Mouse (Mus musculus): ENCODE results near the gene Osbp2. TPM values are rescaled to one million over a fixed set of nuclear protein-coding genes. Genes with fewer than 3 reads are reported as not detected.

Gene Osbp2
- polyA plus RNA-seq, 1 experiment from 2014 or later = 2.1 TPM

DNA sequence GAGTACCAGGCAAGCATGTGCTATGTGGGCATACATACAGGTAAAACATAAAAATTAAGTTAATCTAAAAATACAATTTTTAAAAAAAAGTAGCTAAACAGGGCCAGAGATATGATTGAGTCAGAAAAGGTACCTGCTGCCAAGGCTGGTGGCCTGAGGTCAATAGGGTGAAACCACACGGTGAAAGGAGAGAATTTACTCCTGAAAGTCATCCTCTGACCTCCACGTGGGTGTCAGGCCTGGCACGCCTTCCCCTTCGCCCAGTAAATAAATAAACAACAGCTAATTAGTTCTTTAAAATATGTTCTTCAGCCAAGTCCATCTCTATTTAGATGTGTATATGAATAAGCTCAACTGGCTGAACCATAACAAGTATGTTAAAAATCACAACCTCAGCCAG, 3.3 kb downstream of the Osbp2 start:
- 67% methylated on average over 4 of the region's 4 CpGs for WGBS
- 0 out of 2 replicates have a peak, but pooled peaks cover 5% of the 10 kb centered on the region for H3K4me1 ChIP-seq

DNA sequence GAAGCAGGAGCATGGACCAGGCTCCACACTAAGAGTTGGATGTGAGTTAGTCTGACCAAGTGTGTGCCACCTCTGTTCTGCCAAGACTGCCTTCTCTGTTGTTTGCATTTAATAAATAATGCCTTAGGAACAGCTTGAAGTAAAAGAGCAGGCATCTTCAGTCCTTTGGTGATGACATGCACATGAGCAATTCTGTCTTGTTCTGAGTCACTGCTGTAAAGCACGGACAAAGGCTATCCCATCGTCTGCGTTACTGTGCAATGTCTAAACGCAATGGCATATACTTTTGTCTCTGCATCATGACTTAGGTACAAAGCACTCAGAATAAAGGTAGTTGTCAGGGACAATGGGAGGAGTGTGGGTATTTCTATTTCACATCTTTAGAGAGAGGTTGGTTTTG, 3.9 kb downstream of the Osbp2 start:
- no peak overlapping the region for H3K4me3 ChIP-seq
- no peaks in the 10 kb centered on the region for H3K36me3 ChIP-seq
- H3K4me2 ChIP-seq (replicated peaks) = no peak overlapping the region
- H3K27me3 ChIP-seq = peaks cover 27% of the 10 kb centered on the region
- H3K9me3 ChIP-seq = no peaks in the 10 kb centered on the region
- 95% methylated on average over 4 of the region's 4 CpGs for WGBS
- 0 out of 2 replicates have a peak, but pooled peaks cover 5% of the 10 kb centered on the region for H3K4me1 ChIP-seq
- H3K9ac ChIP-seq = no peak overlapping the region
- no peak for ATAC-seq (ENCODE audit: insufficient number of reproducible peaks, insufficient read depth, low FRiP score, low TSS enrichment)
- no peak overlapping the region for H3K27ac ChIP-seq

More for the DNA sequence above, 3.3 kb downstream of the Osbp2 start:
- peaks cover 27% of the 10 kb centered on the region for H3K27me3 ChIP-seq
- no peak overlapping the region for H3K9ac ChIP-seq
- H3K4me2 ChIP-seq (replicated peaks) = no peak overlapping the region
- no peaks in the 10 kb centered on the region for H3K36me3 ChIP-seq
- no peak overlapping the region for H3K27ac ChIP-seq
- no peak overlapping the region for H3K4me3 ChIP-seq
- H3K9me3 ChIP-seq = no peaks in the 10 kb centered on the region
- ATAC-seq (ENCODE audit: insufficient number of reproducible peaks, insufficient read depth, low FRiP score, low TSS enrichment) = no peak

DNA sequence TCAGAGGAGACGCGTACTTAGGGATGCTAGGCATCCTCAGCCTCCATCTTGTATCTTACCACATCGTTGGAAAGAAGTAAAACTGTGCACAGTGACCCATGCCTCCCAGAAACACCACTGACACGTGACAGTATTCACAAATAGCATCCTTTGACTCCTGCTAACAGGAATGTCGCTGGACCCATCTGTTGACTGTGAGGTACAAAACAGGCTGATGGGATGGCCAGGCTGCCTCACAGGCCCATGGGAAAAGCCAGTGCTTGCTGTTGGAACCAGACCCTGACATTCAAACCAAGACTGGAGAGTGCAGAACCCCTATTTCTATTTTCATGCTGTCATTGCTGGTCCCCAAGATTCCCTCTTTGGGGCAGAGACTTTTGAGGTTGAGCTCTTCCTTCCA, 5.8 kb downstream of the Osbp2 start:
- Histone ChIP-seq H3K4me1 (no peaks in the 10 kb centered on the region), H3K4me3 (no peak overlapping the region), H3K4me2 (replicated peaks) (no peak overlapping the region), H3K9ac (no peak overlapping the region), H3K27ac (no peak overlapping the region), H3K9me3 (no peaks in the 10 kb centered on the region), H3K27me3 (peaks cover 10% of the 10 kb centered on the region), H3K36me3 (no peaks in the 10 kb centered on the region)
- WGBS = 76% methylated on average over 5 of the region's 5 CpGs
- ATAC-seq (ENCODE audit: insufficient number of reproducible peaks, insufficient read depth, low FRiP score, low TSS enrichment) = no peak

DNA sequence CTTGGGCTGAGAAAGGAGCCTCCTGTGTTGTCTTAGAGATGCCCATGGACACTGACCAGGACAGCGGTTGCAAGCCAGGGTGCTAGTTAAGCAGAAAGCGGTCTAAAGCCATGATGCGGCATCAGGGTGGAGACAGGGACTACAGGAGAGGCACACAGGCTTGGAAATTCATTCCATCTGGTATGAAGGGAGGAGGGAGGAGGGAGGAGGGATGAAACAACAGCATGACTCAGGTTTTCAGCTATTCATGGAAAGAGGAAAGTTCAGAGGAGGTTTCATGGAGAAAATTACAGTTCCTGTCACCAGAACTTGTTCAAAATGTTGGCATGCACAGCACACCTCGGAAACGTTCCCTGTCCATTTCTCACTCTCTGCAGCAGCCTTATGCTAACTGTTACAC, 7.9 kb downstream of the Osbp2 start:
- no peak for ATAC-seq (ENCODE audit: insufficient number of reproducible peaks, insufficient read depth, low FRiP score, low TSS enrichment)
- Histone ChIP-seq H3K4me3 (no peak overlapping the region), H3K9ac (no peak overlapping the region), H3K4me2 (replicated peaks) (no peak overlapping the region), H3K27me3 (no peaks in the 10 kb centered on the region), H3K9me3 (no peaks in the 10 kb centered on the region), H3K27ac (no peak overlapping the region), H3K36me3 (no peaks in the 10 kb centered on the region), H3K4me1 (no peaks in the 10 kb centered on the region)
- WGBS = 83% methylated on average over 5 of the region's 5 CpGs

DNA sequence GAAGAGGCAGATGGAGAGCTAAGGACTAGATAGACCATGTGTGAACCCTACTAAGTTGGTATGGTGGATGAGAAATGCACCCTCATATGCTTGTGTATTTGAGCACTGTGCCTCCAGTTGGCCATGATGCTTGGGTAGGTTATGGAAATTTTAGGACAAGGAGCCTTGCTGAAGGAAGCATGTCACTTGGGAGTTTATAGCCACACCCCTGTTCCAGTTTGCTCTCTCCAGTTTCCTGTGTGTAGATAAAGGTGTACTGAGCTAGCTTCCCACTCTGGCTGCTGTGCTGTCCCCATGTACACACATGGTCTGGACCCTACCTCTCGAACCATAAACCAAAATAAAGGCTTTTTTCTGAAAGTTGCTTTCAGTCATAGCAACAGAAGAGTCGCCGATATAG, 9.5 kb downstream of the Osbp2 start:
- H3K9me3 ChIP-seq = no peaks in the 10 kb centered on the region
- no peaks in the 10 kb centered on the region for H3K36me3 ChIP-seq
- H3K9ac ChIP-seq = no peak overlapping the region
- H3K4me2 ChIP-seq (replicated peaks) = no peak overlapping the region
- no peak for ATAC-seq (ENCODE audit: insufficient number of reproducible peaks, insufficient read depth, low FRiP score, low TSS enrichment)
- no peak overlapping the region for H3K27ac ChIP-seq
- H3K4me3 ChIP-seq = no peak overlapping the region
- WGBS = 94% methylated on average over 3 of the region's 3 CpGs
- H3K4me1 ChIP-seq = no peaks in the 10 kb centered on the region
- H3K27me3 ChIP-seq = no peaks in the 10 kb centered on the region

DNA sequence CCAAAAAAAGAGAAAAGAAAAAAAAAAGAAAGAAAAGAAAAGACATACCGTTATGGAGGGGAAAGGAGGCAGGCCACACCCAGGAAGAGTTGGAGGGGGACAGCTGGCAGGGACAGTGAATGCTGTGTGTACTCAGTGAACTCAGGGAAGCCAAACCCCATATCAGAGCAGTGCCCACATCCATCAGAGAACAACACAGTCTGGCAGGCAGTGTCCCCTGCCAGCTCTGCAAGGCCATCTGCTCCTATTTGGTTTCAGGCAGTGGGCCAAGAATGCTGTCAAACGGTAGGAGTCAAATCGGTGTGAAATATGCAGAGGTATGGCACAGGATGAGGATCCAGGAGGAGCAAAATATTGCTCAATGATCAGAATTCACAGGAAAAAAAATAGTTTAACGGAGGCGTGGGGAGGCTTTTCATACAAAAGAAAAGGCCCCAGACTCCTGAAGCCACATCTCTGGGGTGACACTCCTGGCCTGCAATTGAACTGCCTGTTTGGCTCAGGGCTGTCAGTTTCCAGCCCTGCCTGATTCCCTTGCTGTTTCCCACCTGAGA, 10.1 kb downstream of the Osbp2 start:
- Histone ChIP-seq H3K4me1 (no peaks in the 10 kb centered on the region), H3K27ac (no peak overlapping the region), H3K36me3 (no peaks in the 10 kb centered on the region), H3K9ac (no peak overlapping the region), H3K4me3 (no peak overlapping the region), H3K27me3 (no peaks in the 10 kb centered on the region), H3K9me3 (no peaks in the 10 kb centered on the region), H3K4me2 (replicated peaks) (no peak overlapping the region)
- WGBS = 83% methylated on average over 5 of the region's 5 CpGs
- no peak for ATAC-seq (ENCODE audit: insufficient number of reproducible peaks, insufficient read depth, low FRiP score, low TSS enrichment)

DNA sequence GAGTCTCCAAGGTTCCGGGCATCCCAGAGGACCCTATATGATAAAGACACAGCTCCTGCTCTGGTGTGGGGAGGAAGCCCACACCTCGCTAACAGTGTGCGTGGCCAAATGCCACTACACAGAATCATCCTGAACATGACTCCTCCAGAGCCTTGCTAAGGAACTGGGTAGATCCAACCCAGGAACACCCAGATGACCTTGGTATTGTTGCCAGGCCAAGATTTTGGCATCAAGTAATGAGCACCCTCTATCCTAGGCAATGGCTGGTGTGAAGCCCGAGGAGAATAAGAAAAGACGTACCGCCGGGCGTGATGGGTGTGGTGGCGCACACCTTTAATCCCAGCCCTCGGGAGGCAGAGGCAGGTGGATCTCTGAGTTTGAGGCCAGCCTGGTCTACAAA, 10.7 kb downstream of the Osbp2 start:
- no peaks in the 10 kb centered on the region for H3K4me1 ChIP-seq
- H3K9ac ChIP-seq = no peak overlapping the region
- no peak overlapping the region for H3K4me2 ChIP-seq (replicated peaks)
- no peaks in the 10 kb centered on the region for H3K9me3 ChIP-seq
- no peak overlapping the region for H3K4me3 ChIP-seq
- H3K36me3 ChIP-seq = no peaks in the 10 kb centered on the region
- no peaks in the 10 kb centered on the region for H3K27me3 ChIP-seq
- 91% methylated on average over 10 of the region's 10 CpGs for WGBS
- ATAC-seq (ENCODE audit: insufficient number of reproducible peaks, insufficient read depth, low FRiP score, low TSS enrichment) = no peak
- no peak overlapping the region for H3K27ac ChIP-seq

DNA sequence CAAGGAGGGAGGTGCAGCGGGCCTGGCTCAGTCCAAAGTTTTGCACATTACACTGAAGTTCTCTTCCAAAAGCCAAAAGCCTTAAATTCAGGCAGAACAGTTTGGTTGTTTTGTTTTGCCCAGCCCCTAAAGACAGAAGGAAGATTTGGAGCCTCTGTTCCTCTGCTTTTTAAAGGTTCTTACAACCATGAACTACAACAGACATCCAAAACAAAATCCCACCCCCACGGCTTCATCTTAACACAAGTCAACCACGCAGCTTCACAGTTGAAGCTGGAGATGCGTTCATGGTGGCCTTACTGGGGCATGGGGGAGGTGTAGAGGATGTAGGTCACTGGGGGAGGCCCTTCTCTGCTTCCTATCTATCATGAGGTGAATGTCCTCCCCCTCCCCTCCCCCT, 11.8 kb downstream of the Osbp2 start:
- Histone ChIP-seq H3K9ac (no peak overlapping the region), H3K4me2 (replicated peaks) (no peak overlapping the region), H3K9me3 (no peaks in the 10 kb centered on the region), H3K27me3 (no peaks in the 10 kb centered on the region), H3K27ac (no peak overlapping the region), H3K4me3 (no peak overlapping the region), H3K4me1 (no peaks in the 10 kb centered on the region), H3K36me3 (no peaks in the 10 kb centered on the region)
- ATAC-seq (ENCODE audit: insufficient number of reproducible peaks, insufficient read depth, low FRiP score, low TSS enrichment) = no peak
- WGBS = 76% methylated on average over 4 of the region's 4 CpGs

DNA sequence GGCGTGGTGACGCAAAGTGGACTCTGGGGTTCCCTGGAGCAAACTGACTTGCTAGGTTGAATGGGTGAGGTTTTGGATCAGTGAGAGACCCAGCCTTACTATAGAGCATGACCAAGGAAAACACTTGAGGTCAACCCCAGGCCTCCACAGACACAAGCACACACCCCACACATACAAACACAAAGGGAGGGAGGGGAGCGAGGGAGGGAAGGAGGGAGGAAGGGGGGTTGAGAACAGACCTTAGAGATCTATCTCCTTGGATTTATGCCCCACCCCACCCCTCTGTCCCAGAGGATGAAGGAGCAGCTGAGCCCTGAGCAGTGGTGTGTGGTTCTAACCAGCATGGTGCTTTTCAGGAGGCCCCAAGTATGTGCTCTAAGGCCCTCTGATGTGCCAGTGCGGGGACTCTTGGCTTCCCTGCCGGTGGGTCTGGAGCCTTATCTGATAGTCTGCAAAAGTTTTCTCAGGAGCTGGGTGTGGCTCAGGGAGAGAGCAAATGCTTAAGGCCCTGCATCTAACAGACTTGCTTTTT, 12.9 kb downstream of the Osbp2 start:
- Histone ChIP-seq H3K36me3 (no peaks in the 10 kb centered on the region), H3K4me1 (no peaks in the 10 kb centered on the region), H3K27ac (no peak overlapping the region), H3K9me3 (no peaks in the 10 kb centered on the region), H3K27me3 (no peaks in the 10 kb centered on the region), H3K4me3 (no peak overlapping the region), H3K4me2 (replicated peaks) (no peak overlapping the region), H3K9ac (no peak overlapping the region)
- ATAC-seq (ENCODE audit: insufficient number of reproducible peaks, insufficient read depth, low FRiP score, low TSS enrichment) = no peak
- WGBS = 71% methylated on average over 5 of the region's 5 CpGs

DNA sequence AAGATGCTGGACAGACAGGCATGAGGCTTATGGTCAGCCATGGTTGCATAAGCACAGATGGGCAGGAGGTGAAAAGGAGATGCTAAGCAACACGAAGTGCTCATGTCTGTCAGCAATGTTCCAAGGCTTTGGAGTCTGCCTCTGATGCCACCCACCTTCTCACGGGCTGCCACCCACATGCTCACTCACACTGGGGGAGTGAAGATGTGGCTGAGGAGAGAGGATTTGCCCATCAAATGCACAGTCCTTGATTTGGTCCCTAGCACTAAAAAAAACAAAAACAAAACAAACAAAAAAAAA, 13.4 kb downstream of the Osbp2 start:
- Histone ChIP-seq H3K9me3 (no peaks in the 10 kb centered on the region), H3K4me2 (replicated peaks) (no peak overlapping the region), H3K27ac (no peak overlapping the region), H3K27me3 (no peaks in the 10 kb centered on the region), H3K36me3 (no peaks in the 10 kb centered on the region), H3K4me1 (no peaks in the 10 kb centered on the region), H3K4me3 (no peak overlapping the region), H3K9ac (no peak overlapping the region)
- no peak for ATAC-seq (ENCODE audit: insufficient number of reproducible peaks, insufficient read depth, low FRiP score, low TSS enrichment)
- 84% methylated on average over 2 of the region's 2 CpGs for WGBS

DNA sequence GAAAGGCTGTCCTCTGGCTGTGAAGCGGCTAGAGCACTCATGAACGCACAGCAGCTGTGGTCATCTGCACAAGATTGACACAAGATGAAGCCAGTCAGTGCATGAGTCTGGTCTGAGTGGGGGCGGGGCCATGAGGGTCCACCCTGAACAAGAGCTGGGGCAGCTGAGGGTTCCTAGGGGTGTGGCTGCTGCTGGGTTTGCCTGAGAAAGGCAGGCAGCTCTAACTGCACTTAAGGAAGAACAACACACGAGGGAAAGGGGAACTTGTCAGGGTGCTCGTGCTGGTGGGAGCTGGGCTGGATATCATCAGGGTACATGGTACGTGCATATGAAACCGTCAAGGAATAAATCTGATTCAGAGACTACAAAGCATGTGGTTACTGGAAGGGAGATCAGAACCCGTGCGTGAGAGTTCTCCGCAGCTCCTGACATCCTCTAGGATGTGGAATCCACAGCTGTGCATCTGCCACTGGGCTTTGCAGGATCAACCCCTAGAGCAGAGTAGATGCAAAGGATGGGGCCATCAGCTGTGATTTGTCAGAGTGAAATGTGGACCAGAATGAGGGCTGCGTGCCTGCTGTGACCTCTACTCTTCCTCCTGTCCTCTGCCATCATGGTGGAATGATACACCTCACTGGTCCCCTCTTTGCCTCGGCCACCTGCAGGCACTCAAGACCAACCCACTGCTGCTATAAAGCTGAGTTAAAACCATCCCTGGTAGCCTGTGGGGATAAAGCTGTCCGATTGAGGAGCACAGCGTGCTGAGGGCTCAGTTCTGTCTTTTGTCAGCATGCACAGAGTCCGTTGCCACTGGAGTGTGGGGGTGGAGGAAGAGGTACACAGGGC, 14.0 kb downstream of the Osbp2 start:
- Histone ChIP-seq H3K27me3 (no peaks in the 10 kb centered on the region), H3K9ac (no peak overlapping the region), H3K9me3 (no peaks in the 10 kb centered on the region), H3K27ac (no peak overlapping the region), H3K4me1 (no peaks in the 10 kb centered on the region), H3K4me3 (no peak overlapping the region), H3K36me3 (no peaks in the 10 kb centered on the region), H3K4me2 (replicated peaks) (no peak overlapping the region)
- no peak for ATAC-seq (ENCODE audit: insufficient number of reproducible peaks, insufficient read depth, low FRiP score, low TSS enrichment)
- 80% methylated on average over 15 of the region's 15 CpGs for WGBS

DNA sequence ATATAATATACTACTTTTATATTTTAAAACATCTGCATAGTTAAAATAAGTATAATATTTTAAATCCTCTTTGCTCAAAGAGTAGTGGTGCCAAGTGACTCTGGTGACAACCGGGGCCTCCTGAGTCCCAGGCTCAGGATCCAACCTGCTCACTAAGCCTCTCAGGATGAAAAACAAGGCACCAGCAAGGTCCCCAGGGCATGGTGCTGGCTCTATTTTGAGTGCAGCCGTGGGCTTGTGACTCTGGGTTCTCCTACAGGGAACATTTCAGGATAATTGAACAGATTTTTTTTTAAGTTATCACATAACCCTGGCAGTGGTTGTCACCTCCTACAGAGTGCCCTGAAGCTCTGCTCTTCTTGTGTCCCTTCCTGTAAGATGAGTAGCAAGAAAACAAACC, 17.4 kb downstream of the Osbp2 start:
- Histone ChIP-seq H3K4me3 (no peak overlapping the region), H3K27me3 (no peaks in the 10 kb centered on the region), H3K4me1 (no peaks in the 10 kb centered on the region), H3K36me3 (no peaks in the 10 kb centered on the region), H3K9ac (no peak overlapping the region), H3K4me2 (replicated peaks) (no peak overlapping the region), H3K27ac (no peak overlapping the region), H3K9me3 (no peaks in the 10 kb centered on the region)
- 50% methylated on average over 2 of the region's 2 CpGs for WGBS
- no peak for ATAC-seq (ENCODE audit: insufficient number of reproducible peaks, insufficient read depth, low FRiP score, low TSS enrichment)

Data from embryonic facial prominence, embryonic 12.5 days (tissue).